Mouse (Mus musculus): ENCODE results near the gene Rhob. TPM values are rescaled to one million over a fixed set of nuclear protein-coding genes. Genes with fewer than 3 reads are reported as not detected.

Rhob gene
- polyA plus RNA-seq, 1 experiment from 2014 or later: 58.5 TPM

DNA sequence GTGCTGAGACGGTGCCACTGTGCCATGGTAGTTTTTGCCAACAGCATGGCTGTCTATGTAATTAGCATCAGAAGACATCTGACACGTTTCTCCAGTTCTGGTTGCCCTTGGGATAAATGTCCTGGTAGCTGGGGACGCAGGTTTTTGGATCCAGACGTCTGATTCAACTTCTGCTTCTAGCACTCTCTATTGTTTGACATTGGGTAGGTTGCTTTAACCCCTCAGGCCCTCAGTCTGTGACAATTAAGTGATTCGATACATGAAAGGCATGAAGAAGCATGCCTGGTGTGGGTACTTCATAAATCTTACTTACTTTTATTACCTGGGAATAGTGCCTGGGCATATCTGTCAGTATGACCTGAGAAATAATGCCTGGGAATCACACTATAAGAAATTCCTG lies 24.3 kb upstream of the Rhob start:
- Histone ChIP-seq H3K36me3 (no peaks in the 10 kb centered on the region), H3K4me2 (replicated peaks) (no peak overlapping the region), H3K9me3 (no peaks in the 10 kb centered on the region), H3K4me1 (peaks cover 10% of the 10 kb centered on the region), H3K27me3 (no peaks in the 10 kb centered on the region), H3K4me3 (no peak overlapping the region), H3K27ac (no peak overlapping the region), H3K9ac (no peak overlapping the region)
- no peak for ATAC-seq (ENCODE audit: insufficient number of reproducible peaks, insufficient read depth, low FRiP score, low TSS enrichment)
- 44% methylated on average over 5 of the region's 5 CpGs for WGBS

DNA sequence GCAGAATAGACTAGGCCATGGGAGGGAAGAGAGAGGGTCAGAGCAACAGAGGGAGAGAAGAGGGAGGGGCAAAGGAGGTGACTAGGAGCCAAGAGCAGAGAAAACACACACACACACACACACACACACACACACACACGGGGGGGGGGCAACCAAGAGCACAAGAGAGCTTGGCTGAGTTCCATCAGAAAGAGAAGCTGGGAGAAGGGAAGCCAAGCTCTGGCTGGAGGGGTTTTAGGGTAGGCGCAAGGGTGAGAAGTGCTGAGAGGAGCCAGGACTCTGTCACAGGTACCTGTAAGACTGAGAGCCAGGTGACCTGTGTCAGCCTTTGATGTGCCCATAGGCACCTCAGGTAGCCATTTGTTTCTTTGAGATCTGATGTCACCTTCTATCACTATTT lies 22.9 kb upstream of the Rhob start:
- whole genome bisulfite sequencing: 100% methylated on average over 1 of the region's 2 CpGs
- Histone ChIP-seq H3K9me3 (no peaks in the 10 kb centered on the region), H3K27me3 (no peaks in the 10 kb centered on the region), H3K36me3 (no peaks in the 10 kb centered on the region), H3K9ac (no peak overlapping the region), H3K4me3 (no peak overlapping the region), H3K27ac (no peak overlapping the region), H3K4me1 (peaks cover 10% of the 10 kb centered on the region), H3K4me2 (replicated peaks) (no peak overlapping the region)
- ATAC-seq (ENCODE audit: insufficient number of reproducible peaks, insufficient read depth, low FRiP score, low TSS enrichment): no peak

DNA sequence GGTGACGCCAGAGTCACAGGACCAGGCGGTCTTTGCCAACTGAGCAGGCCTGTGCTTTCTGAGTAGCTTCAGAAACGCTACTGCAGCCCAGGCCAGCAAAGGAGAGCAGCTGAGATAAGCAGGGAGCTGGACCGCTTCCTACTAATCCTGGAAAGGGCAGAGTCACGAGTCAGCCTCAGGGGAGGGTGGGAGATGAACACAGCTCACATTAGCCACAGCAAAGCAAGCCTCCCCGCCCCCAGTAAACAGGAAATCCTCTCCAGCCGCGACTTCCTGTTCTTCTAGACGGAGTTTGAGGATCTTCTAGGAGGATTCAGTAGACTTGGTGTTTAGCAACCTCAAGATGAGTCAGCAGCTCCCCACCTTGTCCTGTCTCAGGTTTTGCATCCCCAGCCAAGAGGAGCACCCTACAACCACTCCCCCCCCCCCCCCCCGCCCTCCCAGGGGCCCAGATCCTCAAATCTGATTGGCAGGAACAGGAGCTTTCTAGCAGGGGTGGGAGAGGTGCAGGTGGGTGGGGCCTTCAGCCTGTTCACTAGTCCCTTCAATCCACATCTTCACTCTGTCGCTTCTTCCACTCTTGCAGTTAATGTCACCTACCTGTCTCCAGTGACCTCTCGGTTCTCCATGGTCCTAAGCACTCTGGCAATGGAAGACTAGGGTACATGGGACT lies 21.7 kb upstream of the Rhob start:
- no peak overlapping the region for H3K9ac ChIP-seq
- H3K36me3 ChIP-seq: no peaks in the 10 kb centered on the region
- H3K27me3 ChIP-seq: no peaks in the 10 kb centered on the region
- H3K9me3 ChIP-seq: no peaks in the 10 kb centered on the region
- H3K4me1 ChIP-seq: peaks cover 10% of the 10 kb centered on the region
- no peak overlapping the region; the same call in 1 of the 2 replicates for H3K27ac ChIP-seq
- H3K4me3 ChIP-seq: no peak overlapping the region
- 39% methylated on average over 11 of the region's 12 CpGs for WGBS
- ATAC-seq (ENCODE audit: insufficient number of reproducible peaks, insufficient read depth, low FRiP score, low TSS enrichment): no peak; the same call in 1 of the 2 replicates
- no peak overlapping the region; the same call in 1 of the 2 replicates for H3K4me2 ChIP-seq (replicated peaks)

DNA sequence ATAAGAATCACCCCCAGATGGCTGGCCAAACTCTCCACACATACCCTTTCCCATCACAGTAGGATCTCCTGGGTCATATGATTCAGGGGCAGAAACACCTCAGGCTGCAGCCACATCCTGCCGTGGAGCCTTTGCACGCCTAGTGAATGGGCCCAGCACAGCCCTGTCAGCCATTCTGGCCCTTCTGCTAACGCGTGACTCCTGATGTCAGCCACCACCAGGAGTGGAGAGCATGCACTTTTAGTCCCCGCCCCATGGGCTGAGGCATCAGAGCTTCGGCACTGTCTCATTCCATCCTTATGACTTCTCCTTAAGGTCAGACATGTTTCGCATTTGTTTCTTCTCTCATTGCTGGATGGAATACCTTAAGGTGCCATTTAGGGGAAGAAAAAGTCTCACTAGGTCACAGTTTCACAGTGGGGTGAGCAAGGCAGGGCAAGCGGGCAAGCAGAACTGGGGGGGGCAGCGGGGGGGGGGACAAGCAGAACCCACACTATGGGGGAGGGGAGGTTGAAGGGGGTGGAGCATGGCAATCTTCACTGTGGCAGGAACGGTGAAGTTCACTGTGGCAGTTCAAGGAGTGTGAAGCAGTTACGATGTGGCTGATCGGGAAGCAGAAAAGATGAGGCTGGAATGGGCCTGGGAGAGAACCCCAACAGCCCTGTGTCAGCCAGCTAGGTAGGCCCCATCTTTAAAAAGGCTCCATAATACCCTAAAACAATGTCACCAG lies 19.8 kb upstream of the Rhob start:
- Histone ChIP-seq H3K9ac (no peak overlapping the region), H3K9me3 (no peaks in the 10 kb centered on the region), H3K4me1 (peaks cover 10% of the 10 kb centered on the region), H3K36me3 (no peaks in the 10 kb centered on the region), H3K4me2 (replicated peaks) (no peak overlapping the region), H3K27me3 (no peaks in the 10 kb centered on the region), H3K27ac (no peak overlapping the region), H3K4me3 (no peak overlapping the region)
- ATAC-seq (ENCODE audit: insufficient number of reproducible peaks, insufficient read depth, low FRiP score, low TSS enrichment): no peak
- 62% methylated on average over 12 of the region's 12 CpGs for WGBS

DNA sequence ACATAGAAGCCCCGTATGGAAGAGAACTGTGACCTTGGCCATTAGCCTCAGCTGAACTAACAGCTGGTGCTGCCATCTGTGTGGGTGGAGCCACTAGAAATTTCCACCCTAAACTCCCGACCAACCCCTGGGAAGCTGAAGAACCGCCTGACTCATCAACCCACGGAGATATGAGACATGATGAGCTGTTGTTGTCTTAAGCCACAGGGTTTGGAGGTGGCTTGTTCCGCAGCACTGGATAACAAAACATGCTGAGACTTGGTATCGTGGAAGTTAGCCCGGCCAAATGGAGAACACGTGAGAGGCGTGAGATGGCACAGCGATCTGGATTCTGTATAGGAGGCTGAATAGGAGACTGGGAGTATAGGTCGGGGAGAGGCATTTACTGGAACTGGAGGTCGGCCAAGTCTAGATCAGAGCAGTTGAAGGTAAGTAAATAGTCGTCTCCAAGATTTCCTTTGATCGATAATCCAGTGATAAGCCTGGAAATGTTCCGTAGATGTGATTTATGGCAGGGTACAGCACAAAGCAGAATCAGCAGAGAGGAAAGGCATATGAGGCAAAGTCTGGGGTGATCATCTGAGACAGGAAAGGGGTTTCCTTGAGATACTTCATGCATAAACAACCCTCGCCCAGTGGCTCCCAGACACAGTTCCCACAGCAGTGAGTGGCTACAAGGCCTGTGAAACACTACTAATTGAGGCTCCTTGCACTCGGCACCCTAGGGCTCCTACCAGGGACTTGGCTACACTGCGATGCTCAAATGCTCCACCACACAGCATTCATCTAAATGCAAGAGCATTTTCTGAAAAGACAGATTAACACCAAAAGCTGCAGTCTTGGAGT lies 11.5 kb upstream of the Rhob start:
- Histone ChIP-seq H3K4me2 (replicated peaks) (no peak overlapping the region), H3K36me3 (no peaks in the 10 kb centered on the region), H3K27me3 (no peaks in the 10 kb centered on the region), H3K27ac (no peak overlapping the region), H3K4me1 (no peaks in the 10 kb centered on the region), H3K9me3 (no peaks in the 10 kb centered on the region), H3K4me3 (no peak overlapping the region), H3K9ac (no peak overlapping the region)
- WGBS: 78% methylated on average over 18 of the region's 18 CpGs
- ATAC-seq (ENCODE audit: insufficient number of reproducible peaks, insufficient read depth, low FRiP score, low TSS enrichment): no peak

DNA sequence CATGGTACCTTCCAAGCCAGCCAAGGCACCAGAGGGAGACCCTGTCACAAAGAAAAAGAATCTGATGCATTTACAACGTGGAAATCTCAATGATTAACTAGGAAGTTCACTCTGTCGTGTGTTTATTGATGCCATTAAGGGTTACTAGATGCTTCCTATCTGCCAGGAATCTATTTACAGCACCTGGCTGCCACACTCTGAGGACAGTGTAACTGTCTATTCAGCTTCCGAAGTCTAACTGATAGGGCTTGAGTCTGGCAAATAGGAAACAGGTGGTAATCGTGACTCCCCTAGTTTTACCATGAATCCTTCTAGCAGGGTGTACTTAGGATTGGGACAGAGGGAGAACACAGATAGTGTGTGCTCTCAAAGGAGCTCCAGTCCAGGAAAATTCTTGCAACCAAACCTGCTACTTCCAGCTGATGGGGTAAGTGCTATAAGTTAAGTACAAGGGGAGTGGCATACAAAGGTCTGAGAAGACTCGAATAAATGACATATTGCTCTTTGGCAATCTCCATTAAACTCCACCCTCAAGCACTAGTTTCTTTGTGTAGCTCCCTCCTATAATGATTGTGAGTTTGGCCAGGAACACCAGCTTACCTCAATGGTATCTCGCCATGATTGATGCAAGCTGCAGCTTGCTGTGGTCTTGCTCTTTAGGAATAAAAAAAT lies 10.6 kb upstream of the Rhob start:
- no peaks in the 10 kb centered on the region for H3K36me3 ChIP-seq
- H3K27ac ChIP-seq: no peak overlapping the region
- no peak overlapping the region for H3K4me3 ChIP-seq
- H3K4me1 ChIP-seq: no peaks in the 10 kb centered on the region
- no peaks in the 10 kb centered on the region for H3K9me3 ChIP-seq
- no peaks in the 10 kb centered on the region for H3K27me3 ChIP-seq
- 64% methylated on average over 6 of the region's 6 CpGs for WGBS
- H3K4me2 ChIP-seq (replicated peaks): no peak overlapping the region
- no peak overlapping the region for H3K9ac ChIP-seq
- ATAC-seq (ENCODE audit: insufficient number of reproducible peaks, insufficient read depth, low FRiP score, low TSS enrichment): no peak

DNA sequence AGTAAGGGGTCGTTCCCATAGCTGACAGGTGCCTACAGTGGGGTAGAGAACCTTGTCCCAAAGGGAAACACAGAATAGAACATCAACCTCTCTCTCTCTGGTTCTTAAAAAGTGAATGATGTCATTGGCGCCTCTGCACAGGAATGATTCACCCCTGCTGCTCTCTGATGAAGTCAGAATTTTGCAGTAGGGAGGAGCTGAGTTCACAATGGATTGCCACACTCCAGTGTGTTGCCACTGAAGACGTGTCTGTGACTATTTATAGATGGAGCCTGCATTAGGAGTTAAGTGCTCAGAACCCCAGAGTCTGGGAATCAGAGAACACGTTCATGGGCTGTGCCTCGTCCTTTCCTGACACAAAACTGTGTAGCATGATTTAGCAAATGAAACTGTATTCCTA lies 9.9 kb upstream of the Rhob start:
- H3K4me3 ChIP-seq: no peak overlapping the region
- no peaks in the 10 kb centered on the region for H3K36me3 ChIP-seq
- H3K4me1 ChIP-seq: no peaks in the 10 kb centered on the region
- ATAC-seq (ENCODE audit: insufficient number of reproducible peaks, insufficient read depth, low FRiP score, low TSS enrichment): no peak
- no peak overlapping the region for H3K27ac ChIP-seq
- no peak overlapping the region for H3K9ac ChIP-seq
- H3K4me2 ChIP-seq (replicated peaks): no peak overlapping the region
- 67% methylated on average over 5 of the region's 5 CpGs for WGBS
- no peaks in the 10 kb centered on the region for H3K27me3 ChIP-seq
- no peaks in the 10 kb centered on the region for H3K9me3 ChIP-seq

DNA sequence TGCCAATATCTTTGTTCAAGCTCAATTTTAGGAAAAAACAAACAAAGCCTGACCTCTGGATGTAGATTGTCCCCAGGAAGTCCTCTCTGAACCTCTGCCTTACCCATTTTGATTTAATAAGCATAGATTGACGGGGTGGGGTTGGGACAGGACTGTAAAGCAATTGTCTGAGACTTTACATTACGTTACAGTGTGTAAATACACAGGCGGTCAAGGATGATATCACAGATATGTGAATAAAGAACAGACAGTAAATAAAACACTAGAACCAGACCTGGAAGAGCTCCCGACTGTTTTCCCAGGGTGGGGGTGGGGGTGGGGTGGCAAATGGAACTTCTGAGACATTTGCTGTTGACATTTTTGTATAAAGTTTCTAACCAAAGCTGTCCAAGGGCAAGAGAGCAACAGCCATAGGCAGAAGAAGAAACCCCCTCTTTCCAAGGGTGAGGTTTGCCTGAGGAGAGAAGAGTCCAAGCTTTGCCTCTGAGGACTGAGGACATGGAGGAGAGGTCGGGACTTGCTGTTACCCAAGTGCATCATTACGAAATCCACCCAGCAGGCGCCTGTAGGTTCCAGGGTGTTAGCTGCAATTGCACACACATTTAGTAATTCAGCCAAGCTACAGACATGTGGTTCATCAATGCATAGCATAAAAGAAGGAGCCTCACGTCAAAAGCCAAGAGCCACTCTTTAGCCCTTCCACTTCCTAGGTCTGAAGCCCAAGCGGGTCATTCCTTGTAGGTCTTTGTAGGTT lies 7.3 kb upstream of the Rhob start:
- H3K4me1 ChIP-seq: no peaks in the 10 kb centered on the region
- H3K36me3 ChIP-seq: no peaks in the 10 kb centered on the region
- H3K27ac ChIP-seq: no peak overlapping the region
- 73% methylated on average over 9 of the region's 9 CpGs for WGBS
- no peaks in the 10 kb centered on the region for H3K9me3 ChIP-seq
- H3K27me3 ChIP-seq: no peaks in the 10 kb centered on the region
- ATAC-seq (ENCODE audit: insufficient number of reproducible peaks, insufficient read depth, low FRiP score, low TSS enrichment): no peak
- no peak overlapping the region for H3K9ac ChIP-seq
- no peak overlapping the region for H3K4me3 ChIP-seq
- H3K4me2 ChIP-seq (replicated peaks): no peak overlapping the region

DNA sequence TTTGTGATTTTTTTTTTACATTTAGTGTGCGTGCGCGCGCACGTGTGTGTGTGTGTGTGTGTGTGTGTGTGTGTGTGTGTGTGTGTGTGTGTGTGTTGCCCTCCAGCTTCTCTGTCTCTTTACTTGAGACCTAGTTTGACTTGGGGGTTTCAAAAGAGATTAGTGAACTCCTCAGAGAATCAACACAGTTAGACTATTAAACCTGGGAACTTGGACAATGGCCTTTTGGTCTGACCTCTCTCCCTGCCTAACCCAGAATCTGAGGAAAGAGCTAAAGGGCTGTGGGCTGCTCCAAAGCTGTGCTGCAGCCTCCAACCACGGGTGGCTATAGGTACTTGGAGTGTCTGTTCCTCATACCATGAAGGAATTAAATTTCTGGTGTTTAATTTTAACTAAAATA lies 4.3 kb upstream of the Rhob start:
- Histone ChIP-seq H3K36me3 (no peaks in the 10 kb centered on the region), H3K9ac (no peak overlapping the region), H3K4me3 (no peak overlapping the region), H3K27ac (no peak overlapping the region), H3K27me3 (no peaks in the 10 kb centered on the region), H3K9me3 (no peaks in the 10 kb centered on the region), H3K4me2 (replicated peaks) (no peak overlapping the region), H3K4me1 (peaks cover 10% of the 10 kb centered on the region)
- no peak for ATAC-seq (ENCODE audit: insufficient number of reproducible peaks, insufficient read depth, low FRiP score, low TSS enrichment)
- 76% methylated on average over 6 of the region's 6 CpGs for WGBS

DNA sequence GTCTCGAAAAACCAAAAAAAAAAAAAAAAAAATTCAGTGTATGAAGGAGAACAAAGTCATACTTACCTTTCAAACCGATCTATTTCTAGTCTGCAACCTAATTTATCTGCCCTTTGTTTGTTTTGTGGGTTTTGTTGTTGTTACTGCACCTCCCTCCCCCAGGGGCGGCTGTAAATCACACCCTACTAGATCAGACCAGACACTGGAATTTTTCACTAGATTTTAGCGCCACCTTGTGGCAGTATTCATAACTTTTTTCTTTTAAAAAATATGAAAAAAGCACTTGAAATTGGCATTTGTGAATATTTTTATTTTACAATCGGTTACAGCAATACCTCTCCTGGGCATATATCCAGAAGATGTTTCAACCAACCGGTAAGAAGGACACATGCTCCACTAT lies 2.7 kb upstream of the Rhob start:
- no peak overlapping the region for H3K4me2 ChIP-seq (replicated peaks)
- H3K4me3 ChIP-seq: no peak overlapping the region
- WGBS: 17% methylated on average over 6 of the region's 6 CpGs

More for the DNA sequence above, 2.7 kb upstream of the Rhob start:
- H3K36me3 ChIP-seq: no peaks in the 10 kb centered on the region
- H3K9me3 ChIP-seq: no peaks in the 10 kb centered on the region
- H3K4me1 ChIP-seq: peaks cover 19% of the 10 kb centered on the region
- no peak for ATAC-seq (ENCODE audit: insufficient number of reproducible peaks, insufficient read depth, low FRiP score, low TSS enrichment)
- H3K27me3 ChIP-seq: no peaks in the 10 kb centered on the region
- H3K9ac ChIP-seq: no peak overlapping the region
- H3K27ac ChIP-seq: no peak overlapping the region

Measured in embryonic facial prominence, embryonic 12.5 days (tissue).